Comparison of ENCODE assay signal across 12 mouse cellular contexts in the genomic region with DNA sequence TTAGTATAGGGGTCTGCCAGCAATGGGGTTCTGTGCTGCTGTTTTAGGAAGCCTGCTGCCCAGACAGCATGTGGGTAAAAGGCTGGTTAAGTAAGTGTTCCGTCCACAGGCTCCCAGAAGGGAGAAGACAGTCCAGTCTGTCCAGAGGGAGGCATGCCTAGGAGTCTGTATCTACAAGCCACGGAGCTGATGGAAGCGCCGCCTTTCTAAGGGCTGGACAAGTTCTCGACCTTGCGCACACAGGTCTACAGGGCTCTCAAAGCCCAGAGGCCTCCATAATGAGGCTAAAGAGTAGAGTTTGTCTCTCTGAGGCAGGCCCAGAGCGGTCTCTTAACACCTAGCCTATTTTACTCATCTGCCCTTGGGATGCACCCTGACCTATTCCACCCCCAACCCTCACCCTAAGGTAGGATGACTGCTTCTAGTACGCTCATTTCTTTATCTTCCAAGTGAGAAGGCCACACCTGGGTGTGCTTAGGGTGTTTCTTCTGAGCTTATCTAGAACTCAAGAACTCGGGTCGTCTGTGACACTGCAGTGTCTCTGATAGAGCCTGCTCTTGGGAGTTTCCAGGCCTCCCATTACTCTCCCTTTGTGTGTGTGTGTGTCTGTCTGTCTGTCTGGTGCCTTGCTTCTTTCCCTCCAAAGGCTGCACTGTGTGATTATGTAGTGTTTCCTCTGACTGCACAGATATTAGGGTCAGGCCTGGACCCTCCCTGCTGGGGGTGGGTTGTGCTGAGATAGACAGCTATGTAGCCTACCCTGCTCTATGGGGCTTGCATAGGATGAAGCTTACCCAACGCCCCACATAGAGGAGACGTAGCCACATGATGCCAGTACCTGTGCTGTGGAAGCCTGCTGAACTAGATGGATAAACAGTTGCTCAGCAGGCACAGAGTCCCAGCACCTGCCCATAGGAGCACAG. TPM values are rescaled to one million over a fixed set of nuclear protein-coding genes. Genes with fewer than 3 reads are reported as not detected.
DNase-seq lines count a peak whose midpoint lies in the region; ATAC-seq and TF ChIP-seq lines count a peak whose summit lies in the region.
"Had no signal": no experiment of that assay in that cellular context is flagged by ENCODE, and none has a peak within 500 bp of the region (broad histone marks: within the 10 kb centered on the region; RNA-seq: fewer than 3 reads in every experiment).

No protein-coding gene starts in this region.

- ATAC-seq in lung, embryonic 15.5 days (ENCODE audit: borderline replicate concordance, extremely low read depth, low FRiP score, low TSS enrichment): peak; percentile 38; the same call in 1 of the 2 replicates
- ATAC-seq in limb, embryonic 12.5 days (ENCODE audit: insufficient number of reproducible peaks, insufficient read depth, low FRiP score, low TSS enrichment, low read depth): no peak
- ATAC-seq in stomach, embryonic 14.5 days (ENCODE audit: insufficient number of reproducible peaks, insufficient read depth, low FRiP score, low read depth): peak; percentile 86; the same call in 1 of the 2 replicates
- ATAC-seq in midbrain, postnatal 0 days (ENCODE audit: low FRiP score): no peak

- H3K4me2 ChIP-seq in lung, embryonic 15.5 days: no peak overlapping the region
- no peak overlapping the region for H3K4me2 ChIP-seq in limb, embryonic 12.5 days
- no peak overlapping the region for H3K4me2 ChIP-seq in stomach, embryonic 14.5 days (replicated peaks; ENCODE audit: low read depth, low read length)
- H3K4me2 ChIP-seq in midbrain, postnatal 0 days (ENCODE audit: low read depth, low read length, poor library complexity, severe bottlenecking): no peak overlapping the region
- H3K4me2 ChIP-seq: hindbrain, embryonic 13.5 days had no signal

- 86% methylated on average over 12 of the region's 12 CpGs for WGBS in lung, embryonic 15.5 days
- 91% methylated on average over 12 of the region's 12 CpGs for WGBS in limb, embryonic 12.5 days
- 90% methylated on average over 12 of the region's 12 CpGs for WGBS in stomach, embryonic 14.5 days
- 94% methylated on average over 12 of the region's 12 CpGs for WGBS in midbrain, postnatal 0 days

- no peak overlapping the region for H3K4me3 ChIP-seq in lung, embryonic 15.5 days
- no peak overlapping the region for H3K4me3 ChIP-seq in limb, embryonic 12.5 days (replicated peaks)
- H3K4me3 ChIP-seq in stomach, embryonic 14.5 days (ENCODE audit: low read depth, low read length): no peak overlapping the region
- no peak overlapping the region for H3K4me3 ChIP-seq in midbrain, postnatal 0 days (ENCODE audit: low read depth, low read length)
- H3K4me3 ChIP-seq: hindbrain, embryonic 13.5 days had no signal

- H3K36me3 ChIP-seq in lung, embryonic 15.5 days: no peaks in the 10 kb centered on the region
- H3K36me3 ChIP-seq in limb, embryonic 12.5 days: peaks cover 21% of the 10 kb centered on the region
- H3K36me3 ChIP-seq in stomach, embryonic 14.5 days (ENCODE audit: control insufficient read depth, insufficient read depth, low read length): no peaks in the 10 kb centered on the region; the same call in 1 of the 2 replicates
- H3K36me3 ChIP-seq in midbrain, postnatal 0 days (ENCODE audit: insufficient read depth, low read length): no peaks in the 10 kb centered on the region; the same call in 1 of the 2 replicates

- no peak for TF ChIP-seq CTCF in midbrain, postnatal 0 days (IDR thresholded peaks at IDR 0.05)

- 0 out of 2 replicates have a peak, but pooled peaks cover 5% of the 10 kb centered on the region for H3K4me1 ChIP-seq in lung, embryonic 15.5 days
- peaks cover 27% of the 10 kb centered on the region for H3K4me1 ChIP-seq in limb, embryonic 12.5 days (replicated peaks)
- 0 out of 2 replicates have a peak, but pooled peaks cover 3% of the 10 kb centered on the region for H3K4me1 ChIP-seq in stomach, embryonic 14.5 days (ENCODE audit: control insufficient read depth, insufficient read depth, low read length)
- peaks cover under 1% of the 10 kb centered on the region; the same call in 1 of the 2 replicates for H3K4me1 ChIP-seq in midbrain, postnatal 0 days (ENCODE audit: insufficient read depth, low read length)

- peak; percentile 13 for DNase-seq in cerebellum, adult 11-12 months
- no peak for DNase-seq in cerebellum, adult 11 months
- no peak for DNase-seq in lung, postnatal 14 days
- DNase-seq in Muller cell, postnatal 12 days (ENCODE audit: inconsistent ontology term): no peak
- DNase-seq in midbrain, postnatal 0 days (ENCODE audit: low spot score): no peak
- DNase-seq: adrenal gland, adult 8-10 months; kidney, postnatal 4 days; right cerebral cortex, adult 18-20 months had no signal

- H3K27ac ChIP-seq in lung, embryonic 15.5 days: no peak overlapping the region
- H3K27ac ChIP-seq in limb, embryonic 12.5 days: peak overlapping the region; percentile 17; the same call in 1 of the 2 replicates
- no peak overlapping the region for H3K27ac ChIP-seq in stomach, embryonic 14.5 days (ENCODE audit: low read length)
- no peak overlapping the region for H3K27ac ChIP-seq in midbrain, postnatal 0 days (ENCODE audit: low read depth, low read length)
- H3K27ac ChIP-seq: hindbrain, embryonic 13.5 days had no signal

- no peaks in the 10 kb centered on the region for H3K27me3 ChIP-seq in lung, embryonic 15.5 days
- no peaks in the 10 kb centered on the region for H3K27me3 ChIP-seq in limb, embryonic 12.5 days
- no peaks in the 10 kb centered on the region for H3K27me3 ChIP-seq in stomach, embryonic 14.5 days (ENCODE audit: control insufficient read depth, insufficient read depth, low read length)
- H3K27me3 ChIP-seq in midbrain, postnatal 0 days (ENCODE audit: insufficient read depth, low read length): no peaks in the 10 kb centered on the region
- H3K27me3 ChIP-seq: hindbrain, embryonic 13.5 days had no signal

- no peaks in the 10 kb centered on the region for H3K9me3 ChIP-seq in lung, embryonic 15.5 days
- no peaks in the 10 kb centered on the region for H3K9me3 ChIP-seq in limb, embryonic 12.5 days
- no peaks in the 10 kb centered on the region for H3K9me3 ChIP-seq in stomach, embryonic 14.5 days (ENCODE audit: control insufficient read depth, low read depth, low read length)
- H3K9me3 ChIP-seq in midbrain, postnatal 0 days (ENCODE audit: low read length): no peaks in the 10 kb centered on the region
- H3K9me3 ChIP-seq: hindbrain, embryonic 13.5 days had no signal

- no peak overlapping the region for H3K9ac ChIP-seq in lung, embryonic 15.5 days
- no peak overlapping the region for H3K9ac ChIP-seq in limb, embryonic 12.5 days (replicated peaks)
- no peak overlapping the region for H3K9ac ChIP-seq in stomach, embryonic 14.5 days (replicated peaks; ENCODE audit: low read depth, low read length)
- H3K9ac ChIP-seq in midbrain, postnatal 0 days (replicated peaks; ENCODE audit: low read length, poor library complexity, severe bottlenecking): no peak overlapping the region
- H3K9ac ChIP-seq: hindbrain, embryonic 13.5 days had no signal

RNA-seq across cellular contexts. Expression of a gene that starts 8.3 kb away (rescaled TPM):
- 86.3 and 99.2 TPM in 2 replicates for polyA plus RNA-seq in lung, embryonic 15.5 days (2015; fragmentation: Nextera tagmentation; extraction: Ambion mirVana)
- 61.2 and 61.7 TPM in 2 replicates for polyA plus RNA-seq in limb, embryonic 12.5 days (2016; fragmentation: Nextera tagmentation; extraction: Ambion mirVana)
- polyA plus RNA-seq in stomach, embryonic 14.5 days (2014; fragmentation: Nextera tagmentation; extraction: Ambion mirVana): 40.4 and 44.0 TPM in 2 replicates
- 168 and 225 TPM in 2 replicates for total RNA-seq in midbrain, postnatal 0 days (2014; rRNA removed)
- 83.4 and 86.2 TPM in 2 replicates for polyA plus RNA-seq in midbrain, postnatal 0 days (2015; fragmentation: Nextera tagmentation; extraction: Ambion mirVana)

Comparison
In these comparisons a context has a peak if more than half of its experiments do, and no peak if none do; other contexts are left out.
1. ATAC-seq: peak in lung, embryonic 15.5 days (single experiment) and stomach, embryonic 14.5 days (single experiment); none in limb, embryonic 12.5 days (single experiment) and midbrain, postnatal 0 days (single experiment).